Mouse (Mus musculus) neural tube, embryonic 13.5 days (tissue): ENCODE measurements around the gene Afg1l. TPM values are rescaled to one million over a fixed set of nuclear protein-coding genes. Genes with fewer than 3 reads are reported as not detected.

ENCODE experiments used
- ATAC-seq: fragments of 200-750 bp; cut with Nextera tagmentation; 2 replicates; pipeline ENCODE4 v1.8.0; 2017; ENCODE audit warnings: low read depth, mild to moderate bottlenecking, moderate TSS enrichment, moderate library complexity
- H3K27ac ChIP-seq: fragments of 300-500 bp; sonication (generic); replicated peaks from 2 replicates; pipeline ENCODE4 v1.5.1; 2015; ENCODE audit warnings: moderate library complexity, mild to moderate bottlenecking, inconsistent platforms
- H3K27me3 ChIP-seq: fragments of 300-500 bp; sonication (generic); 2 replicates; pipeline ENCODE4 v1.6.1; 2015; ENCODE audit warnings: mild to moderate bottlenecking, inconsistent platforms
- H3K36me3 ChIP-seq: fragments of 300-500 bp; sonication (generic); 2 replicates; pipeline ENCODE4 v1.6.1; 2015; ENCODE audit warnings: mild to moderate bottlenecking, inconsistent platforms
- H3K4me1 ChIP-seq: fragments of 300-500 bp; sonication (generic); replicated peaks from 2 replicates; pipeline ENCODE4 v1.6.1; 2015; ENCODE audit warnings: inconsistent platforms
- H3K4me2 ChIP-seq: fragments of 300-500 bp; sonication (generic); 2 replicates; pipeline ENCODE4 v1.6.1; 2015; ENCODE audit warnings: inconsistent platforms, mild to moderate bottlenecking, moderate library complexity
- H3K4me3 ChIP-seq: fragments of 300-500 bp; sonication (generic); 2 replicates; pipeline ENCODE4 v1.5.1; 2015; ENCODE audit warnings: mild to moderate bottlenecking, inconsistent platforms
- H3K9ac ChIP-seq: fragments of 300-500 bp; sonication (generic); 2 replicates; pipeline ENCODE4 v1.6.1; 2015; ENCODE audit warnings: moderate library complexity, mild to moderate bottlenecking, inconsistent platforms
- H3K9me3 ChIP-seq: fragments of 300-500 bp; sonication (generic); 2 replicates; pipeline ENCODE4 v1.6.1; 2016; ENCODE audit warnings: inconsistent platforms
- WGBS: fragments of 180-500 bp; shearing (Covaris S2); methylation state at CpG from one replicate; pipeline ENCODE4 v1.1.7; 2015; 5-methylcytosine and 5-hydroxymethylcytosine counted together
- polyA plus RNA-seq: library from polyadenylated mRNA; unstranded; fragments of >200 nt; fragmentation: Nextera tagmentation; extraction: Ambion mirVana; gene quantifications from 2 replicates; pipeline ENCODE4 v1.2.1, GENCODE M21; 2015

Afg1l gene
- polyA plus RNA-seq, 1 experiment from 2014 or later: 6.5 TPM

GRCm38 (mm10) chr10:42415821-42416470, 62.4 kb downstream of the Afg1l start:
- no peak overlapping the region for H3K4me2 ChIP-seq
- no peaks in the 10 kb centered on the region for H3K9me3 ChIP-seq
- H3K4me3 ChIP-seq: no peak overlapping the region
- H3K27me3 ChIP-seq: no peaks in the 10 kb centered on the region
- 84% methylated on average over 4 of the region's 4 CpGs for WGBS
- H3K36me3 ChIP-seq: no peaks in the 10 kb centered on the region
- no peak overlapping the region for H3K27ac ChIP-seq
- H3K9ac ChIP-seq: no peak overlapping the region
- no peak for ATAC-seq
- H3K4me1 ChIP-seq: peaks cover 23% of the 10 kb centered on the region

- ATAC-seq: no peak
- no peak overlapping the region for H3K9ac ChIP-seq
- H3K27me3 ChIP-seq: no peaks in the 10 kb centered on the region
- no peaks in the 10 kb centered on the region for H3K9me3 ChIP-seq
- no peak overlapping the region for H3K4me3 ChIP-seq
- H3K4me1 ChIP-seq: 0 out of 2 replicates have a peak, but pooled peaks cover 7% of the 10 kb centered on the region
- H3K4me2 ChIP-seq: no peak overlapping the region
- H3K36me3 ChIP-seq: no peaks in the 10 kb centered on the region
- no peak overlapping the region for H3K27ac ChIP-seq
- 66% methylated on average over 6 of the region's 6 CpGs for WGBS
Measured at GRCm38 (mm10) chr10:42410748-42411537, 67.4 kb downstream of the Afg1l start.

GRCm38 (mm10) chr10:42390436-42390835, 87.9 kb downstream of the Afg1l start:
- no peak overlapping the region for H3K9ac ChIP-seq
- 77% methylated on average over 11 of the region's 11 CpGs for WGBS

GRCm38 (mm10) chr10:42388181-42388580, 90.2 kb downstream of the Afg1l start:
- no peaks in the 10 kb centered on the region for H3K36me3 ChIP-seq
- H3K9ac ChIP-seq: no peak overlapping the region
- H3K9me3 ChIP-seq: no peaks in the 10 kb centered on the region
- H3K27me3 ChIP-seq: no peaks in the 10 kb centered on the region
- H3K4me3 ChIP-seq: no peak overlapping the region
- H3K4me2 ChIP-seq: no peak overlapping the region
- no peaks in the 10 kb centered on the region for H3K4me1 ChIP-seq
- no peak for ATAC-seq
- no peak overlapping the region for H3K27ac ChIP-seq

More at GRCm38 (mm10) chr10:42390436-42390835, 87.9 kb downstream of the Afg1l start:
- H3K4me1 ChIP-seq: no peaks in the 10 kb centered on the region
- H3K4me2 ChIP-seq: no peak overlapping the region
- no peaks in the 10 kb centered on the region for H3K9me3 ChIP-seq
- H3K36me3 ChIP-seq: peaks cover 9% of the 10 kb centered on the region; the same call in 1 of the 2 replicates
- ATAC-seq: no peak
- H3K27me3 ChIP-seq: no peaks in the 10 kb centered on the region
- no peak overlapping the region for H3K4me3 ChIP-seq
- H3K27ac ChIP-seq: no peak overlapping the region

- WGBS: 38% methylated on average over 13 of the region's 13 CpGs
- H3K4me3 ChIP-seq: no peak overlapping the region
- no peak overlapping the region for H3K9ac ChIP-seq
- H3K36me3 ChIP-seq: no peaks in the 10 kb centered on the region
- H3K27ac ChIP-seq: no peak overlapping the region
- no peak for ATAC-seq
- H3K4me2 ChIP-seq: no peak overlapping the region
- no peaks in the 10 kb centered on the region for H3K9me3 ChIP-seq
- H3K4me1 ChIP-seq: no peaks in the 10 kb centered on the region
- no peaks in the 10 kb centered on the region for H3K27me3 ChIP-seq
Measured at GRCm38 (mm10) chr10:42384946-42385644, 93.3 kb downstream of the Afg1l start.

- Histone ChIP-seq H3K4me1 (no peaks in the 10 kb centered on the region), H3K9me3 (no peaks in the 10 kb centered on the region), H3K36me3 (no peaks in the 10 kb centered on the region), H3K27me3 (no peaks in the 10 kb centered on the region), H3K4me2 (no peak overlapping the region), H3K9ac (no peak overlapping the region), H3K4me3 (no peak overlapping the region), H3K27ac (no peak overlapping the region)
- no peak for ATAC-seq
- WGBS: 36% methylated on average over 6 of the region's 6 CpGs
Measured at GRCm38 (mm10) chr10:42383708-42384107, 94.7 kb downstream of the Afg1l start.

GRCm38 (mm10) chr10:42364216-42364615, 114.1 kb downstream of the Afg1l start:
- H3K36me3 ChIP-seq: no peaks in the 10 kb centered on the region
- H3K4me3 ChIP-seq: no peak overlapping the region
- H3K27me3 ChIP-seq: no peaks in the 10 kb centered on the region
- no peak overlapping the region for H3K9ac ChIP-seq
- H3K9me3 ChIP-seq: no peaks in the 10 kb centered on the region
- 0 out of 2 replicates have a peak, but pooled peaks cover 4% of the 10 kb centered on the region for H3K4me1 ChIP-seq
- WGBS: 74% methylated on average over 10 of the region's 10 CpGs
- no peak overlapping the region for H3K4me2 ChIP-seq
- ATAC-seq: no peak
- no peak overlapping the region for H3K27ac ChIP-seq

GRCm38 (mm10) chr10:42355980-42356379, 122.4 kb downstream of the Afg1l start:
- Histone ChIP-seq H3K27me3 (no peaks in the 10 kb centered on the region), H3K27ac (no peak overlapping the region), H3K4me1 (no peaks in the 10 kb centered on the region), H3K4me3 (no peak overlapping the region), H3K9ac (no peak overlapping the region), H3K36me3 (no peaks in the 10 kb centered on the region), H3K9me3 (no peaks in the 10 kb centered on the region), H3K4me2 (no peak overlapping the region)
- no peak for ATAC-seq
- WGBS: 37% methylated on average over 3 of the region's 3 CpGs

GRCm38 (mm10) chr10:42347986-42348385, 130.4 kb downstream of the Afg1l start:
- Histone ChIP-seq H3K4me2 (no peak overlapping the region), H3K36me3 (no peaks in the 10 kb centered on the region), H3K4me3 (no peak overlapping the region), H3K9ac (no peak overlapping the region), H3K4me1 (peaks cover 15% of the 10 kb centered on the region), H3K9me3 (no peaks in the 10 kb centered on the region), H3K27me3 (no peaks in the 10 kb centered on the region), H3K27ac (no peak overlapping the region)
- 95% methylated on average over 5 of the region's 5 CpGs for WGBS
- ATAC-seq: no peak

GRCm38 (mm10) chr10:42347127-42347526, 131.2 kb downstream of the Afg1l start:
- Histone ChIP-seq H3K36me3 (no peaks in the 10 kb centered on the region), H3K4me2 (no peak overlapping the region), H3K4me1 (peaks cover 15% of the 10 kb centered on the region), H3K9me3 (no peaks in the 10 kb centered on the region), H3K9ac (no peak overlapping the region), H3K27ac (no peak overlapping the region), H3K27me3 (no peaks in the 10 kb centered on the region), H3K4me3 (no peak overlapping the region)
- WGBS: 58% methylated on average over 5 of the region's 5 CpGs
- ATAC-seq: no peak

GRCm38 (mm10) chr10:42346179-42346877, 132.0 kb downstream of the Afg1l start:
- Histone ChIP-seq H3K9me3 (no peaks in the 10 kb centered on the region), H3K27ac (peak overlapping the region; percentile 49), H3K36me3 (no peaks in the 10 kb centered on the region), H3K4me3 (no peak overlapping the region), H3K4me1 (peaks cover 15% of the 10 kb centered on the region), H3K4me2 (no peak overlapping the region), H3K9ac (no peak overlapping the region), H3K27me3 (no peaks in the 10 kb centered on the region)
- WGBS: 35% methylated on average over 12 of the region's 12 CpGs
- peak; percentile 63; the same call in 1 of the 2 replicates for ATAC-seq

- no peaks in the 10 kb centered on the region for H3K27me3 ChIP-seq
- H3K4me3 ChIP-seq: no peak overlapping the region
- WGBS: 94% methylated on average over 5 of the region's 5 CpGs
- H3K4me1 ChIP-seq: peaks cover 40% of the 10 kb centered on the region
- ATAC-seq: no peak
- H3K27ac ChIP-seq: no peak overlapping the region
- H3K4me2 ChIP-seq: no peak overlapping the region
- H3K9me3 ChIP-seq: no peaks in the 10 kb centered on the region
- H3K9ac ChIP-seq: no peak overlapping the region
- H3K36me3 ChIP-seq: no peaks in the 10 kb centered on the region
Measured at GRCm38 (mm10) chr10:42342714-42343113, 135.7 kb downstream of the Afg1l start.
